Mouse (Mus musculus) heart, postnatal 0 days (tissue): ENCODE measurements around the gene Zfp579. TPM values are rescaled to one million over a fixed set of nuclear protein-coding genes. Genes with fewer than 3 reads are reported as not detected.

Source experiments
- ATAC-seq: fragments of 200-750 bp; cut with Nextera tagmentation; 2 replicates; pipeline ENCODE4 v1.8.0; 2017; ENCODE audit warnings: low read depth, moderate number of reproducible peaks, moderate library complexity; ENCODE audit not compliant: insufficient read depth
- DNase-seq: peaks from one replicate; pipeline ENCODE4 v3.0.0-alpha.2; 2016; ENCODE audit warnings: low spot score
- H3K27ac ChIP-seq: fragments of 300-500 bp; sonication (generic); 2 replicates; pipeline ENCODE4 v1.5.1; 2014; ENCODE audit warnings: low read depth, mild to moderate bottlenecking
- H3K27me3 ChIP-seq: fragments of 300-500 bp; sonication (generic); 2 replicates; pipeline ENCODE4 v1.6.1; 2014; ENCODE audit warnings: low read length, mixed read lengths; ENCODE audit not compliant: control insufficient read depth, insufficient read depth
- H3K36me3 ChIP-seq: fragments of 300-500 bp; sonication (generic); replicated peaks from 2 replicates; pipeline ENCODE4 v1.6.1; 2014; ENCODE audit warnings: low read length, mixed read lengths; ENCODE audit not compliant: control insufficient read depth, insufficient read depth
- H3K4me1 ChIP-seq: fragments of 300-500 bp; sonication (generic); 2 replicates; pipeline ENCODE4 v1.6.1; 2014; ENCODE audit warnings: antibody characterized with exemption; ENCODE audit not compliant: control insufficient read depth, insufficient read depth
- H3K4me2 ChIP-seq: fragments of 300-500 bp; sonication (generic); 2 replicates; pipeline ENCODE4 v1.6.1; 2014; ENCODE audit warnings: low read depth, mild to moderate bottlenecking, low read length, moderate library complexity
- H3K4me3 ChIP-seq: fragments of 300-500 bp; sonication (generic); 2 replicates; pipeline ENCODE4 v1.5.1; 2014; ENCODE audit warnings: low read depth, low read length
- H3K9ac ChIP-seq: fragments of 300-500 bp; sonication (generic); replicated peaks from 2 replicates; pipeline ENCODE4 v1.6.1; 2014; ENCODE audit warnings: low read depth, low read length, mixed read lengths
- H3K9me3 ChIP-seq: fragments of 300-500 bp; sonication (generic); replicated peaks from 2 replicates; pipeline ENCODE4 v1.6.1; 2016; ENCODE audit warnings: low read length; ENCODE audit not compliant: control insufficient read depth
- CTCF ChIP-seq: IDR thresholded peaks from 2 replicates; pipeline ENCODE4 v1.5.1; 2016; ENCODE audit warnings: antibody characterized with exemption, control low read depth, low read depth
- EP300 ChIP-seq: IDR thresholded peaks from 2 replicates; pipeline ENCODE4 v1.6.1; 2016; ENCODE audit warnings: antibody characterized with exemption, low read depth
- WGBS: fragments of 180-500 bp; shearing (Covaris S2); extraction: QIAGEN DNeasy Blood & Tissue Kit; methylation state at CpG from one replicate; pipeline ENCODE4 v1.1.7; 2014; 5-methylcytosine and 5-hydroxymethylcytosine counted together
- polyA plus RNA-seq: library from polyadenylated mRNA; unstranded; fragments of >200 nt; fragmentation: Nextera tagmentation; extraction: Ambion mirVana; gene quantifications from 2 replicates; pipeline ENCODE4 v1.2.1, GENCODE M21; 2015
- total RNA-seq: library from RNA; depleted of rRNA; stranded (reverse); fragments of >200 nt; gene quantifications from 2 replicates; pipeline ENCODE4 v1.2.3, GENCODE M21; 2014; ENCODE audit warnings: low replicate concordance

Zfp579 gene
- total and polyA plus RNA-seq, 2 experiments from 2014 or later, result 15.0 to 25.4 TPM

DNA sequence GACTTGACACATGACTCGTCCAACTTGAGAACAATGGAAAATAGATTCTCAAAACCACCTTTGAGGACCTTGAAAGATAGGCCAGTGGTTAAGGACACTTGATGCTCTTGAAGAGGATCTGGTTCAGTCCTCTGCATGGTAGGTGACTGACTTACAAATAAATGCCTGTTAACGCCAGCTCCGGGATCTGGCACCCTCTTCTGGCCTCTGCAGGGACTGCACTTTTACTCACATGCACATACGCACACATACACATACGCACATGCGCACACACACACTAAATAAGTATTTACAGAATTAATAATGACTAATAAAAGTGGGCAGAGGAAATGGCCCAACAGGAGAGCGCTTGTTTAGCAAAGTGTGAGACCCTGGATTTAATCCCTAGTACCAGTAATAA, 19.1 kb downstream of the Zfp579 start:
- TF ChIP-seq CTCF, result no peak
- TF ChIP-seq EP300, result no peak
- H3K27me3 ChIP-seq, result no peaks in the 10 kb centered on the region
- ATAC-seq, result no peak
- 85% methylated on average over 7 of the region's 7 CpGs for WGBS
- no peaks in the 10 kb centered on the region for H3K36me3 ChIP-seq
- no peaks in the 10 kb centered on the region for H3K9me3 ChIP-seq
- no peak for DNase-seq
- H3K4me1 ChIP-seq, result peaks cover 15% of the 10 kb centered on the region
- no peak overlapping the region for H3K4me3 ChIP-seq
- H3K4me2 ChIP-seq, result no peak overlapping the region
- no peak overlapping the region for H3K9ac ChIP-seq
- no peak overlapping the region for H3K27ac ChIP-seq

DNA sequence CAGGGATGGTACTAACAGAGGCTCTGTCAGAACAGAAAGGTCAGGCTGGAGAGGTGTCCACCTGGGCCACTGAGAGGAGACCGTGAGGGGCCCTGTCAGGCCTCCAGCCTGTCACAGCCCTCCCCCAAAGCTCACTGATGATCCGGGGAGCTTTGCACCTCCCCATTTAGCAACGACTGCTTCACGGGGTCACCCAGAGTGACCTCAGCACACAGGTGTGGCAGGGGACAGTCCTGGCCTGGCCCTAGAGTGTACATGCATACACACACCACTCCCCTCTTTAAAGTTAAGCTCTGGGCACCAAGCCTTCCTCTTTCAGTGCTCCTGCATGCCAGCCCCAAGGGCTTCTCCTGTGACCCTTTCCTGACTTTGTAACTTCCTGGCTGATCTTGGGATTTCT, 20.5 kb downstream of the Zfp579 start:
- H3K27me3 ChIP-seq, result no peaks in the 10 kb centered on the region
- H3K9ac ChIP-seq, result no peak overlapping the region
- H3K27ac ChIP-seq, result no peak overlapping the region
- no peak overlapping the region for H3K4me2 ChIP-seq
- peaks cover 18% of the 10 kb centered on the region for H3K4me1 ChIP-seq
- TF ChIP-seq CTCF (no peak), EP300 (no peak)
- H3K36me3 ChIP-seq, result no peaks in the 10 kb centered on the region
- ATAC-seq (no peak), DNase-seq (no peak)
- H3K4me3 ChIP-seq, result no peak overlapping the region
- H3K9me3 ChIP-seq, result no peaks in the 10 kb centered on the region
- WGBS, result 51% methylated on average over 4 of the region's 4 CpGs

DNA sequence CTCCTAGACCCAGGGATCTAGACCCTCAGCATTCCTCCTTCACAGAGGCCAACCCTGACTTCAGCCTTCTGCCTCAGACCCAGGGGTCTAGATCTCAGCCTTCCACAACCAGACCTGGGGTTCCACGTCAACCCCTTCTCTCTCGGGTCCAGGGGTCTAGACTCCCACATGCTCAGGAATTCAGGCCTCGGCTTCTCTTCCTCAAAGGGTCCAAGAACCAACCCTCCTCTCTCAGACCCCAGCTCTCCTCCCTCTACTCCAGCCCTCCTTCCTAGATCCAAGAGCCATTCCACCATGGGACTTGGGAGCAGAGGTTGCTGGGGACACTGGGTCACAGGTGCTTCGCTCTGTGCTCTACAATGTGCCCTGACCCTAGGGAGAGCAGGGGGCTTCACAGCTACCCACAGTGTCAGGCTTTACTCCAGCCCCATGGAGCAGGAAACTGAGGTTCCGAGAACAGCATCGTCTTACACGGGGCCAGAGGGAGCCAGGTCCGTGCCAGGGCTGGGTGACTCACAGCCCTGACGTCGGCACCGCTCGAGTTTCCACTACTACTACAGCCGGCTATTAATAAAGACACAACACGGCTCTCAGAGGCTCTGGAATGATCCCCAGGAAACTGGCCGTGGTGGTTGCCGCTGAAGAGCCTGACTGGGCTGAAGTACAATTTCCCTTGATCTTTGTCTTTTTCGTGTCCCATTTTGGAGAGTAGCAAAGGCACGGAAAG, 23.5 kb downstream of the Zfp579 start:
- H3K4me3 ChIP-seq, result no peak overlapping the region
- H3K9me3 ChIP-seq, result no peaks in the 10 kb centered on the region
- TF ChIP-seq EP300, result no peak
- no peak for TF ChIP-seq CTCF
- peak overlapping the region; percentile 68 for H3K27ac ChIP-seq
- ATAC-seq, result peak; percentile 94
- H3K9ac ChIP-seq, result no peak overlapping the region
- no peak overlapping the region for H3K4me2 ChIP-seq
- H3K36me3 ChIP-seq, result no peaks in the 10 kb centered on the region
- 31% methylated on average over 18 of the region's 18 CpGs for WGBS
- peaks cover 18% of the 10 kb centered on the region for H3K4me1 ChIP-seq
- peak; percentile 90 for DNase-seq
- H3K27me3 ChIP-seq, result no peaks in the 10 kb centered on the region

DNA sequence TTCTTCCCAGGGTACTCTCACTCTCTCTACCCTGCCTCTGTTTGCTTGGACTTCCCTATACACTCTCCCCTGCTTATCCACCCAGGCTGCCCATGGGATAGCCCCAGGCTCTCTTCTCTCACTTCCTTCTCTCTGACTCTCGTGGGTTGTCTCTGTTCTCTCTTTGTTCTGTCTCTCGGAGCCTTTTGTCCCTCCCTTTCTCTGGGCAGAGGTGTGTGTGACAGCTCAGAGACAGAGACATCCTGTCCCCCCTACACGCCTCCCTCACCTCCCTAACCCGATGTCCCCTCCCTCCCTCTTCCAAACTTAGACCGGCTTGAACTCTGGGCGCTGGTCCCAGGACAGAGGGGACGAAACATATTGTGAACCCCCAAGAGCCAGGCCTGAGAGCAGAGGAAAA, 24.2 kb downstream of the Zfp579 start:
- TF ChIP-seq CTCF (no peak), EP300 (no peak)
- H3K27ac ChIP-seq, result peak overlapping the region; percentile 68
- H3K9me3 ChIP-seq, result no peaks in the 10 kb centered on the region
- H3K4me2 ChIP-seq, result no peak overlapping the region
- H3K27me3 ChIP-seq, result no peaks in the 10 kb centered on the region
- no peaks in the 10 kb centered on the region for H3K36me3 ChIP-seq
- 17% methylated on average over 7 of the region's 7 CpGs for WGBS
- no peak overlapping the region for H3K4me3 ChIP-seq
- H3K9ac ChIP-seq, result no peak overlapping the region
- peak; percentile 31; the same call in 1 of the 2 replicates for ATAC-seq
- DNase-seq, result peak; percentile 46
- peaks cover 18% of the 10 kb centered on the region for H3K4me1 ChIP-seq

DNA sequence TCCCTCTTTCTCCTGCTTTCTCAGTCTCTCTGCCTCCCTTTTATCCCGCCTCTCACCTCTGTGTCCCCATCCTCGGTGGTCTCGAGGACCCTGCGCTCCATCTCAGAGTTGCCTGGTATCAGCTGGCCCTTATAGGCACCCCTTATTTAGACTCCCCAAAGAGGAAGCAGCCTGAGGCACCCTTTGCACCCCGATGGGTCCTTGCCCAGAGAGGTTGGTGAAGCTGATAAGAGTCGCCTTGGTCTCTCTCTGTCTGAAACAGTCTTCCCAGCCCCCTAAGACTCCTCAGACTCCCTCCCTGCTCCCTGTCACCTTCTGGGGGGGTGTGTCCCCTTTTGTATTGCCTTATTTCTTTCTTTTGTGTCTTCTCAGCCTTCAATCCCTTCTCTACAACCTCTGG, 24.9 kb downstream of the Zfp579 start, which contains the start of gene Sbk3:
Gene Sbk3 (minus strand): TSS at position 101 of the 400 bp plus-strand sequence.
- DNase-seq (no peak), ATAC-seq (no peak)
- H3K27ac ChIP-seq, result peak within 1 kb of the TSS; percentile 68
- H3K9ac ChIP-seq, result no peak within 1 kb of the TSS
- H3K36me3 ChIP-seq, result no peaks in the 10 kb centered on the region
- no peaks in the 10 kb centered on the region for H3K27me3 ChIP-seq
- peaks cover 18% of the 10 kb centered on the region for H3K4me1 ChIP-seq
- no peak within 1 kb of the TSS for H3K4me2 ChIP-seq
- H3K4me3 ChIP-seq, result no peak within 1 kb of the TSS
- H3K9me3 ChIP-seq, result no peaks in the 10 kb centered on the region
- 39% methylated on average over 6 of the region's 6 CpGs for WGBS
- TF ChIP-seq CTCF, result no peak
- TF ChIP-seq EP300, result no peak

DNA sequence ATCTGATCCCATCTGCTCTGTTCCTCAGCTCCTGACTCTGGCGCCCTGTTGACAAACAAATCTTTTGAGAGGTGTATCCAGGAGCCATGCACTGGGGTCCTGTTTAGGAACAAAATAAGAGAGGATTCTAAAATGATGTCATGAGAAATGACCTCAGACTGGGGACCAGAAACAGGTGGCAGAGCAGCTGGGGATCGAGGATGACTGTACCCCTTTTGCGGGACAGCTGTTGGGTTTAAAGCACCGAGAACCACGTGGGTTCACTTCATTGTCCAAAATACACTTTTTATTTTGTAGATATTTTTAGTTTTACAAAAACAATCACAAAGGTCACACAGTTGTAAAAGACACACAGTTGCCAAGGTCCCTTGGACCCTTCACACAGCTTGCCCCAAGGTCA, 31.0 kb downstream of the Zfp579 start:
- Histone ChIP-seq H3K36me3 (no peaks in the 10 kb centered on the region), H3K4me2 (no peak overlapping the region), H3K27me3 (no peaks in the 10 kb centered on the region), H3K9me3 (no peaks in the 10 kb centered on the region), H3K9ac (no peak overlapping the region), H3K4me3 (no peak overlapping the region), H3K4me1 (no peaks in the 10 kb centered on the region), H3K27ac (no peak overlapping the region)
- no peak for TF ChIP-seq CTCF
- ATAC-seq (no peak), DNase-seq (no peak)
- 70% methylated on average over 5 of the region's 5 CpGs for WGBS
